Mouse (Mus musculus): ENCODE data around the gene Il1r2.

- TF ChIP-seq POLR2A (IDR thresholded peaks at IDR 0.05; ENCODE audit: extremely low read depth, insufficient read depth, low read length) (no peak), CTCF (IDR thresholded peaks at IDR 0.05; ENCODE audit: extremely low read depth, insufficient read depth, low read length) (no peak)
These were observed 17.3 kb downstream of the Il1r2 start for GRCm38 (mm10) chr1:40091160-40091559.

All from cortical plate, adult 2 months (tissue).